11 mouse cellular contexts compared by ENCODE assay signal in genomic region chr3:68590436-68590835, GRCm38 (mm10).
A peak's percentile ranks its signal among the peaks of the same experiment; 100 is the strongest.
DNase-seq lines count a peak whose midpoint lies in the region; ATAC-seq and TF ChIP-seq lines count a peak whose summit lies in the region.
"Had no signal": no experiment of that assay in that cellular context is flagged by ENCODE, and none has a peak within 500 bp of the region (broad histone marks: within the 10 kb centered on the region; RNA-seq: fewer than 3 reads in every experiment).

No protein-coding gene starts in this region.

- peak in 1 of 2 experiments; percentile 23 for DNase-seq in cerebellum, adult 2 months
- DNase-seq in cerebellum, adult 9-11 months = no peak
- no peak for DNase-seq in lung, postnatal 0 days (ENCODE audit: low spot score)
- DNase-seq in lung, postnatal 14 days = no peak
- no peak for DNase-seq in adrenal gland, postnatal 10 days
- DNase-seq in layer of hippocampus, postnatal 36 days = no peak
- DNase-seq: heart, postnatal 4 days; liver, embryonic 13.5 days; spleen, adult 18-20 months had no signal

- no peaks in the 10 kb centered on the region for H3K36me3 ChIP-seq in lung, postnatal 0 days (ENCODE audit: insufficient read depth, low read length)
- H3K36me3 ChIP-seq in intestine, embryonic 15.5 days = no peaks in the 10 kb centered on the region
- H3K36me3 ChIP-seq in neural tube, embryonic 15.5 days = no peaks in the 10 kb centered on the region
- H3K36me3 ChIP-seq: liver, embryonic 13.5 days had no signal

- no peak overlapping the region for H3K4me3 ChIP-seq in cerebellum, adult 2 months (replicated peaks; ENCODE audit: insufficient read depth, low read depth, low read length)
- H3K4me3 ChIP-seq in lung, postnatal 0 days (ENCODE audit: low read depth, low read length) = no peak overlapping the region
- H3K4me3 ChIP-seq in intestine, embryonic 15.5 days (replicated peaks) = no peak overlapping the region
- no peak overlapping the region for H3K4me3 ChIP-seq in neural tube, embryonic 15.5 days (replicated peaks)
- H3K4me3 ChIP-seq: liver, embryonic 13.5 days had no signal

- H3K27ac ChIP-seq in cerebellum, adult 2 months (ENCODE audit: insufficient read depth, low read length) = peak overlapping the region; percentile 1; the same call in 1 of the 2 replicates
- H3K27ac ChIP-seq in lung, postnatal 0 days (ENCODE audit: low read length) = no peak overlapping the region
- peak overlapping the region; percentile 52 for H3K27ac ChIP-seq in intestine, embryonic 15.5 days
- peak overlapping the region; percentile 54; the same call in 1 of the 2 replicates for H3K27ac ChIP-seq in neural tube, embryonic 15.5 days (replicated peaks)
- H3K27ac ChIP-seq: liver, embryonic 13.5 days had no signal

- no peak for TF ChIP-seq CTCF in cerebellum, adult 2 months (IDR thresholded peaks at IDR 0.05; ENCODE audit: borderline replicate concordance, insufficient read depth, low read depth, low read length)
- no peak for TF ChIP-seq CTCF in lung, postnatal 0 days (IDR thresholded peaks at IDR 0.05)

- no peaks in the 10 kb centered on the region for H3K27me3 ChIP-seq in cerebellum, adult 2 months (ENCODE audit: control insufficient read depth, insufficient read depth, low read length)
- H3K27me3 ChIP-seq in lung, postnatal 0 days (replicated peaks; ENCODE audit: insufficient read depth, low read length) = no peaks in the 10 kb centered on the region
- H3K27me3 ChIP-seq in intestine, embryonic 15.5 days (replicated peaks) = no peaks in the 10 kb centered on the region
- no peaks in the 10 kb centered on the region for H3K27me3 ChIP-seq in neural tube, embryonic 15.5 days (replicated peaks)
- H3K27me3 ChIP-seq: liver, embryonic 13.5 days had no signal

- peaks cover 49% of the 10 kb centered on the region for H3K4me1 ChIP-seq in cerebellum, adult 2 months (ENCODE audit: control insufficient read depth, insufficient read depth, low read length)
- no peaks in the 10 kb centered on the region for H3K4me1 ChIP-seq in lung, postnatal 0 days (ENCODE audit: insufficient read depth, low read depth, low read length)
- H3K4me1 ChIP-seq in intestine, embryonic 15.5 days (replicated peaks) = peaks cover 23% of the 10 kb centered on the region
- peaks cover 69% of the 10 kb centered on the region for H3K4me1 ChIP-seq in neural tube, embryonic 15.5 days

- 23% methylated on average over 8 of the region's 8 CpGs for WGBS in cerebellum, adult 2 months
- 66% methylated on average over 8 of the region's 8 CpGs for WGBS in lung, postnatal 0 days
- WGBS in intestine, embryonic 15.5 days = 45% methylated on average over 8 of the region's 8 CpGs
- 31% methylated on average over 8 of the region's 8 CpGs for WGBS in neural tube, embryonic 15.5 days

- no peak for TF ChIP-seq POLR2A in cerebellum, adult 2 months (IDR thresholded peaks at IDR 0.05; ENCODE audit: borderline replicate concordance, insufficient read depth, low read length)

- no peak for TF ChIP-seq EP300 in lung, postnatal 0 days (IDR thresholded peaks at IDR 0.05)

- H3K9me3 ChIP-seq in lung, postnatal 0 days (ENCODE audit: low read length) = no peaks in the 10 kb centered on the region
- no peaks in the 10 kb centered on the region for H3K9me3 ChIP-seq in intestine, embryonic 15.5 days
- no peaks in the 10 kb centered on the region for H3K9me3 ChIP-seq in neural tube, embryonic 15.5 days (replicated peaks)
- H3K9me3 ChIP-seq: liver, embryonic 13.5 days had no signal

- no peak overlapping the region for H3K9ac ChIP-seq in lung, postnatal 0 days (replicated peaks; ENCODE audit: low read depth)
- H3K9ac ChIP-seq in intestine, embryonic 15.5 days = no peak overlapping the region
- no peak overlapping the region for H3K9ac ChIP-seq in neural tube, embryonic 15.5 days (replicated peaks)
- H3K9ac ChIP-seq: liver, embryonic 13.5 days had no signal

- no peak overlapping the region for H3K4me2 ChIP-seq in lung, postnatal 0 days (replicated peaks; ENCODE audit: low read depth, low read length)
- no peak overlapping the region for H3K4me2 ChIP-seq in intestine, embryonic 15.5 days (replicated peaks)
- H3K4me2 ChIP-seq in neural tube, embryonic 15.5 days = no peak overlapping the region; the same call in 1 of the 2 replicates
- H3K4me2 ChIP-seq: liver, embryonic 13.5 days had no signal

- peak; percentile 49 for ATAC-seq in lung, postnatal 0 days
- peak; percentile 28; the same call in 1 of the 2 replicates for ATAC-seq in intestine, embryonic 15.5 days
- ATAC-seq in neural tube, embryonic 15.5 days (ENCODE audit: low FRiP score) = no peak; the same call in 1 of the 2 replicates
